In the genomic region with DNA sequence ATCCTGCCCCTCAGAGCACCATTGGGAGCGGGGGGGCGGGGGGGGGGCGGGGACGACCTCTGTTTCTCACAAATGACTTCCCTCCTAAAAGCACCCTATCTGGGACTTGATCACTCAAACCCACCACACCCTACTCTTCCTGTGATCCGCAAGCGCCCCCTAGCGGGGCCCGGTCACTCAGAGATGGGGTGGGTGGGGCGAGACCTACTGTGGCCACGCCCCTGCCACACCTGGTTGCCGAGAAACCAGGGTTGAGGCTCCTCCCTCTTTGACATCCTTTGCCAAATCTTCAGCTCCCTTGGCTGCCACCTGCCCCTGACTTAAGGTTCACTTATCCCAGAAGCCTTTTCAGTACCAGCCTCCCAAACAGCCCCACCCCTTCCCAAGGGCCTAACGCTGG, we compare ENCODE assay signal across 8 mouse cellular contexts. TPM values are rescaled to one million over a fixed set of nuclear protein-coding genes. Genes with fewer than 3 reads are reported as not detected.
DNase-seq lines count a peak whose midpoint lies in the region; ATAC-seq and TF ChIP-seq lines count a peak whose summit lies in the region.

No protein-coding gene starts in this region.

- TF ChIP-seq RAD21 in MEL (IDR thresholded peaks at IDR 0.05; ENCODE audit: low read depth, low read length): peak; percentile 47

- H3K4me1 ChIP-seq in MEL (ENCODE audit: control insufficient read depth in 1 of 2, insufficient read depth in 2 of 2, low read length in 2 of 2): peaks cover 0 to 21% of the 10 kb centered on the region in 2 experiments; a peak in 3 of 4 replicates
- peaks cover 25% of the 10 kb centered on the region for H3K4me1 ChIP-seq in heart, postnatal 0 days (ENCODE audit: control insufficient read depth, insufficient read depth)

- peak; percentile 38 to 91 (median 67) for TF ChIP-seq CTCF in MEL (IDR thresholded peaks at IDR 0.05 in 2 of 3, conservative IDR thresholded peaks at IDR 0.05 in 1 of 3; ENCODE audit: control insufficient read depth in 1 of 3, insufficient read depth in 1 of 3, low read depth in 2 of 3, low read length in 3 of 3, poor library complexity in 1 of 3, severe bottlenecking in 1 of 3)
- TF ChIP-seq CTCF in heart, postnatal 0 days (IDR thresholded peaks at IDR 0.05; ENCODE audit: low read depth): peak; percentile 50

- H3K27ac ChIP-seq in MEL (ENCODE audit: control insufficient read depth, low read depth, low read length): no peak overlapping the region
- H3K27ac ChIP-seq in heart, postnatal 0 days (ENCODE audit: low read depth): no peak overlapping the region

- H3K36me3 ChIP-seq in MEL (ENCODE audit: control insufficient read depth in 1 of 2, insufficient read depth in 2 of 2, low read length in 2 of 2): peaks cover 0 to 6% of the 10 kb centered on the region in 2 experiments; a peak in 2 of 4 replicates
- H3K36me3 ChIP-seq in heart, postnatal 0 days (replicated peaks; ENCODE audit: control insufficient read depth, insufficient read depth, low read length): no peaks in the 10 kb centered on the region

- H3K4me2 ChIP-seq in heart, postnatal 0 days (ENCODE audit: low read depth, low read length): peak overlapping the region; percentile 97; the same call in 1 of the 2 replicates

- H3K9ac ChIP-seq in MEL (ENCODE audit: control insufficient read depth, low read depth, low read length, poor library complexity, severe bottlenecking): no peak overlapping the region
- no peak overlapping the region for H3K9ac ChIP-seq in heart, postnatal 0 days (replicated peaks; ENCODE audit: low read depth, low read length)

- H3K9me3 ChIP-seq in MEL (replicated peaks; ENCODE audit: insufficient read depth, low read length): no peaks in the 10 kb centered on the region
- H3K9me3 ChIP-seq in heart, postnatal 0 days (replicated peaks; ENCODE audit: control insufficient read depth, low read length): no peaks in the 10 kb centered on the region

- no peak for ATAC-seq in heart, postnatal 0 days (ENCODE audit: insufficient read depth, low read depth)

- peak overlapping the region in 1 of 2 experiments; percentile 20; a peak in 1 of 4 replicates for H3K4me3 ChIP-seq in MEL (ENCODE audit: control insufficient read depth in 1 of 2, insufficient read depth in 1 of 2, low read depth in 2 of 2, low read length in 2 of 2)
- H3K4me3 ChIP-seq in heart, postnatal 0 days (ENCODE audit: low read depth, low read length): no peak overlapping the region

- no peaks in the 10 kb centered on the region for H3K27me3 ChIP-seq in MEL (ENCODE audit: control insufficient read depth in 1 of 2, insufficient read depth in 2 of 2, low read length in 2 of 2)
- peaks cover 33% of the 10 kb centered on the region for H3K27me3 ChIP-seq in heart, postnatal 0 days (ENCODE audit: control insufficient read depth, insufficient read depth, low read length)

- TF ChIP-seq POLR2A in MEL (IDR thresholded peaks at IDR 0.05; ENCODE audit: control insufficient read depth in 1 of 2, insufficient read depth in 1 of 2, low read depth in 1 of 2, low read length in 2 of 2, poor library complexity in 1 of 2): no peak

- no peaks in the 10 kb centered on the region; the same call in 1 of the 2 replicates for H3K79me2 ChIP-seq in MEL (ENCODE audit: control insufficient read depth, insufficient read depth, low read length, poor library complexity)

- peak; percentile 95 to 96 for DNase-seq in B cell, adult 2 months
- DNase-seq in MEL (ENCODE audit: low read depth, low spot score): peak; percentile 67
- DNase-seq in cerebellum, postnatal 36 days: peak; percentile 53 to 69
- DNase-seq in heart, postnatal 0 days (ENCODE audit: low spot score): no peak
- peak; percentile 67 for DNase-seq in layer of hippocampus, adult 9-11 months
- DNase-seq in lung, postnatal 25 days (ENCODE audit: low spot score): peak; percentile 71
- DNase-seq in skeletal muscle tissue, adult 2 months (ENCODE audit: low read depth, low spot score): peak; percentile 61
- DNase-seq in adipocyte (ENCODE audit: low spot score): no peak

- no peak for TF ChIP-seq EP300 in MEL (IDR thresholded peaks at IDR 0.05; ENCODE audit: low read depth in 1 of 2, low read length in 2 of 2)
- TF ChIP-seq EP300 in heart, postnatal 0 days (IDR thresholded peaks at IDR 0.05; ENCODE audit: low read depth): no peak

- WGBS in heart, postnatal 0 days: 5% methylated on average over 12 of the region's 12 CpGs

TF ChIP-seq in MEL, 35 proteins besides CTCF, POLR2A, EP300 and RAD21:
- TF ChIP-seq MAFK (IDR thresholded peaks at IDR 0.05; ENCODE audit: borderline replicate concordance, low read depth, low read length): no peak
- TF ChIP-seq ZKSCAN1 (IDR thresholded peaks at IDR 0.05; ENCODE audit: low read depth, low read length): no peak
- TF ChIP-seq SIN3A (IDR thresholded peaks at IDR 0.05; ENCODE audit: low read length): peak; percentile 48
- TF ChIP-seq SMC3 (IDR thresholded peaks at IDR 0.05; ENCODE audit: low read depth, low read length): peak; percentile 39
- TF ChIP-seq MXI1 (IDR thresholded peaks at IDR 0.05; ENCODE audit: low read depth, low read length): 0 out of 2 replicates have a peak, but pooled peaks have one; percentile 11
- peak; percentile 62 for TF ChIP-seq MAZ (IDR thresholded peaks at IDR 0.05; ENCODE audit: low read depth, low read length)
- TF ChIP-seq ZC3H11A (IDR thresholded peaks at IDR 0.05; ENCODE audit: low read depth, low read length): peak; percentile 20; the same call in 1 of the 2 replicates
- TF ChIP-seq ZMIZ1 (IDR thresholded peaks at IDR 0.05; ENCODE audit: low read depth, low read length): no peak
- TF ChIP-seq ELF1 (IDR thresholded peaks at IDR 0.05; ENCODE audit: low read depth, low read length): peak; percentile 48; the same call in 1 of the 2 replicates
- TF ChIP-seq GATA1 (IDR thresholded peaks at IDR 0.05; ENCODE audit: low read depth, low read length): 0 out of 2 replicates have a peak, but pooled peaks have one; percentile 5
- TF ChIP-seq HCFC1 (IDR thresholded peaks at IDR 0.05; ENCODE audit: low read depth, low read length): peak; percentile 45; the same call in 1 of the 2 replicates
TF ChIP-seq in MEL: peak in this region for 8.

RNA-seq across cellular contexts. Expression of a gene that starts 0.8 kb away (rescaled TPM):
- 5.6 and 10.9 TPM in 2 replicates for total RNA-seq in MEL (2012; rRNA removed)
- polyA plus RNA-seq in MEL (2012; ENCODE audit: insufficient read depth in 1 of 2, insufficient read length in 2 of 2, low read depth in 1 of 2, low replicate concordance in 2 of 2, missing spikeins in 1 of 2): 10 to 100 TPM in 1 of 2 experiments, not detected in 1; 11.8 TPM
- 83.1 and 104 TPM in 2 replicates for total RNA-seq in heart, postnatal 0 days (2014; rRNA removed; ENCODE audit: low replicate concordance)
- 33.9 and 35.5 TPM in 2 replicates for polyA plus RNA-seq in heart, postnatal 0 days (2015; fragmentation: Nextera tagmentation; extraction: Ambion mirVana)

RNA-seq across cellular contexts. Expression of a gene that starts 6.4 kb away (rescaled TPM):
- 34.1 and 38.9 TPM in 2 replicates for total RNA-seq in MEL (2012; rRNA removed)
- polyA plus RNA-seq in MEL (2012; ENCODE audit: insufficient read depth in 1 of 2, insufficient read length in 2 of 2, low read depth in 1 of 2, low replicate concordance in 2 of 2, missing spikeins in 1 of 2): 10 to 100 TPM in 1 of 2 experiments, not detected in 1; 70.5 TPM
- 25.8 and 28.9 TPM in 2 replicates for total RNA-seq in heart, postnatal 0 days (2014; rRNA removed; ENCODE audit: low replicate concordance)
- polyA plus RNA-seq in heart, postnatal 0 days (2015; fragmentation: Nextera tagmentation; extraction: Ambion mirVana): 21.1 and 23.0 TPM in 2 replicates

RNA-seq across cellular contexts. Expression of a gene that starts 11.9 kb away (rescaled TPM):
- 1.0 and 1.3 TPM in 2 replicates for total RNA-seq in MEL (2012; rRNA removed)
- 1 to 10 TPM in 1 of 2 experiments, not detected in 1; 5.5 TPM for polyA plus RNA-seq in MEL (2012; ENCODE audit: insufficient read depth in 1 of 2, insufficient read length in 2 of 2, low read depth in 1 of 2, low replicate concordance in 2 of 2, missing spikeins in 1 of 2)
- 0.62 TPM in 1 of 2 replicates, not detected in the other for total RNA-seq in heart, postnatal 0 days (2014; rRNA removed; ENCODE audit: low replicate concordance)
- 0.49 and 0.67 TPM in 2 replicates for polyA plus RNA-seq in heart, postnatal 0 days (2015; fragmentation: Nextera tagmentation; extraction: Ambion mirVana)

RNA-seq across cellular contexts. Expression of a gene that starts 40.3 kb away (rescaled TPM):
- 1.7 and 2.6 TPM in 2 replicates for total RNA-seq in MEL (2012; rRNA removed)
- 1 to 10 TPM in 1 of 2 experiments, not detected in 1; 8.0 TPM for polyA plus RNA-seq in MEL (2012; ENCODE audit: insufficient read depth in 1 of 2, insufficient read length in 2 of 2, low read depth in 1 of 2, low replicate concordance in 2 of 2, missing spikeins in 1 of 2)
- total RNA-seq in heart, postnatal 0 days (2014; rRNA removed; ENCODE audit: low replicate concordance): 15.1 and 16.3 TPM in 2 replicates
- polyA plus RNA-seq in heart, postnatal 0 days (2015; fragmentation: Nextera tagmentation; extraction: Ambion mirVana): 10.7 and 11.0 TPM in 2 replicates

RNA-seq across cellular contexts. Expression of a gene that starts 40.6 kb away (rescaled TPM):
- 226 and 249 TPM in 2 replicates for total RNA-seq in MEL (2012; rRNA removed)
- 100 to 1,000 TPM in 1 of 2 experiments, not detected in 1; 351 TPM for polyA plus RNA-seq in MEL (2012; ENCODE audit: insufficient read depth in 1 of 2, insufficient read length in 2 of 2, low read depth in 1 of 2, low replicate concordance in 2 of 2, missing spikeins in 1 of 2)
- total RNA-seq in heart, postnatal 0 days (2014; rRNA removed; ENCODE audit: low replicate concordance): 892 and 948 TPM in 2 replicates
- 1,914 and 1,978 TPM in 2 replicates for polyA plus RNA-seq in heart, postnatal 0 days (2015; fragmentation: Nextera tagmentation; extraction: Ambion mirVana)

Comparison
In these comparisons a context has a peak if more than half of its experiments do, and no peak if none do; other contexts are left out.
1. DNase-seq: peak in B cell, adult 2 months (2 of 2), MEL (single experiment), cerebellum, postnatal 36 days (2 of 2), layer of hippocampus, adult 9-11 months (single experiment), lung, postnatal 25 days (single experiment) and skeletal muscle tissue, adult 2 months (single experiment); none in heart, postnatal 0 days (single experiment) and adipocyte (single experiment).